Mouse (Mus musculus): ENCODE measurements around the gene Casp8ap2. TPM values are rescaled to one million over a fixed set of nuclear protein-coding genes. Genes with fewer than 3 reads are reported as not detected.

Gene Casp8ap2
- polyA plus RNA-seq, 1 experiment from 2014 or later, result 33.2 TPM

DNA sequence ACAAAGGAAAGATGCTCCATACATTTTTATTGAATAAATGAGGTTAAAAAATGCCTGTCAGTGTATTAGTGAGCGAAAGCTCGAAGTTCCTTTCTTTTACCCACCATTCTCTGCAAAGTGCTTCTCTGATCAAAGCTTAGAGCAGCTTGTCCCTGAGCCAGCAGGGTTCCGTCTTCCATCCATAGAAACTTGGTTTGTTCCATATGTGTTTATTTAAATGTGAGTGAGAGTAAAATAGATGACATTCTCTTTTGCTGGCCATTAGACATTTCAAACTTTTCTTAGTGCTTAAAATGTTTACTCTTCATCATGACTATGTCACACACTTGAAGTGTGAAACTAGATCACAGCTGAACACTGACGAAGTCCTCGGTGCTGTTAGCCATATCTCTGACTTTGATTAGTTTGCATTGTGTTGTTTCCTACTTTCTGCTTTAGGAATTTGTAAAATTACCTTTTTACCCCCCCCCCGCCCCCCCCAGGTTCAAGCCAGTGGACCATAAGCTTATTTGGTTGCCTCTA lies 67.9 kb downstream of the Casp8ap2 start:
- no peak overlapping the region for H3K27ac ChIP-seq (ENCODE audit: low read length)
- H3K4me1 ChIP-seq (ENCODE audit: control insufficient read depth, insufficient read depth, low read length), result no peaks in the 10 kb centered on the region
- no peak for ATAC-seq
- 89% methylated on average over 6 of the region's 6 CpGs for WGBS
- no peak overlapping the region for H3K4me3 ChIP-seq (ENCODE audit: low read depth, low read length)
- H3K9me3 ChIP-seq (replicated peaks; ENCODE audit: control insufficient read depth, low read length, poor library complexity, severe bottlenecking), result no peaks in the 10 kb centered on the region
- H3K4me2 ChIP-seq (ENCODE audit: low read length), result no peak overlapping the region
- no peaks in the 10 kb centered on the region for H3K27me3 ChIP-seq (ENCODE audit: control insufficient read depth, insufficient read depth, low read depth, low read length)
- peaks cover 45% of the 10 kb centered on the region for H3K36me3 ChIP-seq (ENCODE audit: control insufficient read depth, insufficient read depth, low read length)
- H3K9ac ChIP-seq (ENCODE audit: low read depth, low read length), result no peak overlapping the region

Other genes with a start within 250 kb of the Casp8ap2 start
- 0.10 TPM in 1 of 2 replicates, not detected in the other for gene Gja10, start 12.7 kb upstream of the Casp8ap2 start, polyA plus RNA-seq (2015; fragmentation: Nextera tagmentation; extraction: Ambion mirVana)
- 14.4 and 17.0 TPM in 2 replicates for gene Mdn1, start 41.7 kb downstream of the Casp8ap2 start, polyA plus RNA-seq (2015; fragmentation: Nextera tagmentation; extraction: Ambion mirVana)
- 106 and 119 TPM in 2 replicates for gene Lyrm2, start 184.8 kb downstream of the Casp8ap2 start, polyA plus RNA-seq (2015; fragmentation: Nextera tagmentation; extraction: Ambion mirVana)

All from midbrain, embryonic 16.5 days (tissue).